Mouse (Mus musculus): ENCODE results near the gene Gipc2. TPM values are rescaled to one million over a fixed set of nuclear protein-coding genes. Genes with fewer than 3 reads are reported as not detected.
"Not testable (repeated sequence)": the region's sequence is repeated elsewhere in the genome, so short reads cannot be mapped to it uniquely, and the experiment has no call there.

Gene Gipc2
- polyA plus RNA-seq, 1 experiment from 2014 or later: 45.7 TPM

- WGBS: 71% methylated on average over 3 of the region's 3 CpGs
- Histone ChIP-seq H3K27me3 (ENCODE audit: insufficient read depth, low read length) (no peaks in the 10 kb centered on the region), H3K4me3 (ENCODE audit: low read length) (no peak overlapping the region), H3K27ac (ENCODE audit: low read length) (no peak overlapping the region), H3K4me2 (replicated peaks; ENCODE audit: low read depth, low read length) (no peak overlapping the region), H3K4me1 (ENCODE audit: insufficient read depth, low read length) (peaks cover 5% of the 10 kb centered on the region), H3K9me3 (ENCODE audit: low read length) (no peaks in the 10 kb centered on the region), H3K36me3 (ENCODE audit: insufficient read depth, low read length) (no peaks in the 10 kb centered on the region), H3K9ac (replicated peaks; ENCODE audit: low read length) (no peak overlapping the region)
- no peak for ATAC-seq (ENCODE audit: low FRiP score, low TSS enrichment)
Observed at GRCm38 (mm10) chr3:152203996-152204395, 38.0 kb upstream of the Gipc2 start.

DNA sequence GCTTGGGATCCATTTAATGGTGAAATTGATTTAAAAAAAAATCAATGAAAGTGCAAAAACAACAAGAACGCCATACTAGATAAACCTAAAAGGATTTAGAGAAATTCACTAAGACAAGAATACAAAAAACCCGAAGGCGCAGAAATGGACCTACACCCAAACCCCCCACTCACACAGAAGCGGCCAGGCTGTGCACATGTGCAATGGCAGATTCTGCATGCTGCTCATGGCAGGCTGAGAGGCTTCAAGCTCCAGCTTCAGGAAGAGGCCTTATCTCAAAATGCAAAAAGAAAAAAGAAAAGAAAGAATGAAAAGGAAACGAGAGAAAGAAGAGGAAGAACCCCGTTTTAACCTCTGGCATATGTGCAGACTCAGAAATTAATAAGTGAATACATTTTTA, 37.4 kb upstream of the Gipc2 start:
- peaks cover under 1% of the 10 kb centered on the region; the same call in 1 of the 2 replicates for H3K4me1 ChIP-seq (ENCODE audit: insufficient read depth, low read length)
- no peak for ATAC-seq (ENCODE audit: low FRiP score, low TSS enrichment)
- no peak overlapping the region for H3K27ac ChIP-seq (ENCODE audit: low read length)
- H3K4me2 ChIP-seq (replicated peaks; ENCODE audit: low read depth, low read length): no peak overlapping the region
- H3K9ac ChIP-seq (replicated peaks; ENCODE audit: low read length): no peak overlapping the region
- no peaks in the 10 kb centered on the region for H3K27me3 ChIP-seq (ENCODE audit: insufficient read depth, low read length)
- H3K36me3 ChIP-seq (ENCODE audit: insufficient read depth, low read length): no peaks in the 10 kb centered on the region
- no peak overlapping the region for H3K4me3 ChIP-seq (ENCODE audit: low read length)
- 87% methylated on average over 6 of the region's 6 CpGs for WGBS
- no peaks in the 10 kb centered on the region for H3K9me3 ChIP-seq (ENCODE audit: low read length)

DNA sequence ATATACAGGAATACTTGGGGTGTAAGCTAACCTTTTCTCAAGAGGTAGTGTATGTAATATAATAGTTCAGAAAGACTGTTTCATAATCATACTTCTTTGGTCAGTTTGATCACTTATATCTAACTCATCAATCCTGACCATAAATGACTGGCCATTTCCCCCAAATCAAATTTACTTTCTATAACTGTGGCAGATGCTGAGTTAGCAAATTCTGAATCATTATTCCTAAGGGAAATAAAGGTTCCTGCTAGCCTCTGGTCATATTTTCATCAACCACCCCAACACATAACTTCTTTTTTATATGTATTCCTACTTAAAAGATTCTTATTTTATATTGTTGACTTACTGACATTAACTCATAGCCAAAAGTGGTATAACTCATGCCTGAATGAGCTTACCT, 36.9 kb upstream of the Gipc2 start:
- Histone ChIP-seq H3K9ac (replicated peaks; ENCODE audit: low read length) (no peak overlapping the region), H3K4me3 (ENCODE audit: low read length) (no peak overlapping the region), H3K27me3 (ENCODE audit: insufficient read depth, low read length) (no peaks in the 10 kb centered on the region), H3K9me3 (ENCODE audit: low read length) (no peaks in the 10 kb centered on the region), H3K27ac (ENCODE audit: low read length) (no peak overlapping the region), H3K36me3 (ENCODE audit: insufficient read depth, low read length) (no peaks in the 10 kb centered on the region), H3K4me2 (replicated peaks; ENCODE audit: low read depth, low read length) (no peak overlapping the region), H3K4me1 (ENCODE audit: insufficient read depth, low read length) (no peaks in the 10 kb centered on the region)
- no peak for ATAC-seq (ENCODE audit: low FRiP score, low TSS enrichment)

- no peak for ATAC-seq (ENCODE audit: low FRiP score, low TSS enrichment)
- Histone ChIP-seq H3K4me2 (replicated peaks; ENCODE audit: low read depth, low read length) (no peak overlapping the region), H3K4me3 (ENCODE audit: low read length) (no peak overlapping the region), H3K36me3 (ENCODE audit: insufficient read depth, low read length) (no peaks in the 10 kb centered on the region), H3K27me3 (ENCODE audit: insufficient read depth, low read length) (no peaks in the 10 kb centered on the region), H3K9ac (replicated peaks; ENCODE audit: low read length) (no peak overlapping the region), H3K27ac (ENCODE audit: low read length) (no peak overlapping the region), H3K4me1 (ENCODE audit: insufficient read depth, low read length) (no peaks in the 10 kb centered on the region), H3K9me3 (ENCODE audit: low read length) (no peaks in the 10 kb centered on the region)
- 62% methylated on average over 2 of the region's 2 CpGs for WGBS
Observed at GRCm38 (mm10) chr3:152201651-152202050, 35.6 kb upstream of the Gipc2 start.

DNA sequence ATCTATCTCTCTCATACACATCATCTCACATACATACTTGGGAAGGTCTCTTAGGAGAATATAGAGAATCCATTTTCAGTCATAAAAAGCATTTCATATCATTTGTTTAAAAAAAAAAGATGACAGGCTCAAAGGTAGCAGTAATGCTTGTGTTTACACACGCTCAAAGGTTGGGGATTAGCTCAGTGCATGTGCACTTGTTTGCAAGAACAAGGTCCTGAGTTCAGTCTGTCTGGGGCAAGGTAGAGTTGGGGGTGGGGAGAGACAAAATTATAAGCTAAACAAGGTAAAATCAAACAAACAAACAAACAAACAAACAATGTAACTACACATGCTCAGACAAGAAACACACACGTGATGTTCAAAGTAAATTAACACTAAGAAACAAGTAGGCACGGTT, 35.2 kb upstream of the Gipc2 start:
- Histone ChIP-seq H3K4me2 (replicated peaks; ENCODE audit: low read depth, low read length) (no peak overlapping the region), H3K27ac (ENCODE audit: low read length) (no peak overlapping the region), H3K27me3 (ENCODE audit: insufficient read depth, low read length) (no peaks in the 10 kb centered on the region), H3K4me3 (ENCODE audit: low read length) (no peak overlapping the region), H3K36me3 (ENCODE audit: insufficient read depth, low read length) (no peaks in the 10 kb centered on the region), H3K9ac (replicated peaks; ENCODE audit: low read length) (no peak overlapping the region), H3K9me3 (ENCODE audit: low read length) (no peaks in the 10 kb centered on the region), H3K4me1 (ENCODE audit: insufficient read depth, low read length) (no peaks in the 10 kb centered on the region)
- 87% methylated on average over 3 of the region's 3 CpGs for WGBS
- no peak for ATAC-seq (ENCODE audit: low FRiP score, low TSS enrichment)

DNA sequence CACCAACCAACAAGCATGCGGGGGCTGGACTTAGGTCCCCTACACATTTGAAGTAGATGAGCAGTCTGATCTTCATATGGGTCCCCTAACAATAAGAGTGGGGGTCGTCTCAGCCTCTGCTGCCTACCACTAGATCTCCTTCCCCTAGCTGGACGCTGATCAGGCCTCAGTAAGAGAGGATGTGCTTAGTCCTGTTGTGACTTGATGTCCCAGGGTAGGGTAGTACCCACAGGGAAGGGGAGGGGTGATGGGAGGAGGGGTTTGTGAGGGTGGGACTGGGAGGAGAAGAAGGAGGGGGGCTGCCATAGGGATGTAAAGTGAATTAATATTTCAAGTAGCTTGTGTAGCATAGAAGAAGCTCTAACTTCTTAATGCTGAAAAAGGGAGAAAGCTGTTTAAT, 33.1 kb upstream of the Gipc2 start:
- no peaks in the 10 kb centered on the region for H3K4me1 ChIP-seq (ENCODE audit: insufficient read depth, low read length)
- no peaks in the 10 kb centered on the region for H3K27me3 ChIP-seq (ENCODE audit: insufficient read depth, low read length)
- H3K4me2 ChIP-seq (replicated peaks; ENCODE audit: low read depth, low read length): no peak overlapping the region
- 68% methylated on average over 3 of the region's 3 CpGs for WGBS
- no peaks in the 10 kb centered on the region for H3K9me3 ChIP-seq (ENCODE audit: low read length)
- H3K4me3 ChIP-seq (ENCODE audit: low read length): no peak overlapping the region
- H3K36me3 ChIP-seq (ENCODE audit: insufficient read depth, low read length): no peaks in the 10 kb centered on the region
- H3K9ac ChIP-seq (replicated peaks; ENCODE audit: low read length): no peak overlapping the region
- ATAC-seq (ENCODE audit: low FRiP score, low TSS enrichment): no peak
- no peak overlapping the region for H3K27ac ChIP-seq (ENCODE audit: low read length)

- not testable (repeated sequence) for H3K27me3 ChIP-seq (ENCODE audit: insufficient read depth, low read length); H3K9me3 ChIP-seq (ENCODE audit: low read length); H3K27ac ChIP-seq (ENCODE audit: low read length); H3K36me3 ChIP-seq (ENCODE audit: insufficient read depth, low read length); H3K4me2 ChIP-seq (replicated peaks; ENCODE audit: low read depth, low read length); H3K4me3 ChIP-seq (ENCODE audit: low read length); H3K9ac ChIP-seq (replicated peaks; ENCODE audit: low read length); H3K4me1 ChIP-seq (ENCODE audit: insufficient read depth, low read length); ATAC-seq (ENCODE audit: low FRiP score, low TSS enrichment)
- 36% methylated on average over 2 of the region's 2 CpGs for WGBS
Observed at GRCm38 (mm10) chr3:152197246-152197645, 31.2 kb upstream of the Gipc2 start.

GRCm38 (mm10) chr3:152193635-152194097, 27.6 kb upstream of the Gipc2 start:
- H3K4me1 ChIP-seq (ENCODE audit: insufficient read depth, low read length): peaks cover 16% of the 10 kb centered on the region
- H3K9me3 ChIP-seq (ENCODE audit: low read length): no peaks in the 10 kb centered on the region
- H3K27ac ChIP-seq (ENCODE audit: low read length): peak overlapping the region; percentile 93
- peak overlapping the region; percentile 71 for H3K9ac ChIP-seq (replicated peaks; ENCODE audit: low read length)
- H3K27me3 ChIP-seq (ENCODE audit: insufficient read depth, low read length): no peaks in the 10 kb centered on the region
- H3K4me2 ChIP-seq (replicated peaks; ENCODE audit: low read depth, low read length): peak overlapping the region; percentile 67
- peak; percentile 97 for ATAC-seq (ENCODE audit: low FRiP score, low TSS enrichment)
- WGBS: under 1% methylated on average over 17 of the region's 17 CpGs
- peak overlapping the region; percentile 67 for H3K4me3 ChIP-seq (ENCODE audit: low read length)
- H3K36me3 ChIP-seq (ENCODE audit: insufficient read depth, low read length): no peaks in the 10 kb centered on the region

GRCm38 (mm10) chr3:152193177-152193576, 27.1 kb upstream of the Gipc2 start:
- Histone ChIP-seq H3K4me1 (ENCODE audit: insufficient read depth, low read length) (peaks cover 16% of the 10 kb centered on the region), H3K27me3 (ENCODE audit: insufficient read depth, low read length) (no peaks in the 10 kb centered on the region), H3K9ac (replicated peaks; ENCODE audit: low read length) (peak overlapping the region; percentile 71), H3K4me3 (ENCODE audit: low read length) (peak overlapping the region; percentile 67), H3K9me3 (ENCODE audit: low read length) (no peaks in the 10 kb centered on the region), H3K36me3 (ENCODE audit: insufficient read depth, low read length) (no peaks in the 10 kb centered on the region), H3K4me2 (replicated peaks; ENCODE audit: low read depth, low read length) (peak overlapping the region; percentile 67), H3K27ac (ENCODE audit: low read length) (peak overlapping the region; percentile 93)
- no peak for ATAC-seq (ENCODE audit: low FRiP score, low TSS enrichment)
- WGBS: 2% methylated on average over 7 of the region's 7 CpGs

DNA sequence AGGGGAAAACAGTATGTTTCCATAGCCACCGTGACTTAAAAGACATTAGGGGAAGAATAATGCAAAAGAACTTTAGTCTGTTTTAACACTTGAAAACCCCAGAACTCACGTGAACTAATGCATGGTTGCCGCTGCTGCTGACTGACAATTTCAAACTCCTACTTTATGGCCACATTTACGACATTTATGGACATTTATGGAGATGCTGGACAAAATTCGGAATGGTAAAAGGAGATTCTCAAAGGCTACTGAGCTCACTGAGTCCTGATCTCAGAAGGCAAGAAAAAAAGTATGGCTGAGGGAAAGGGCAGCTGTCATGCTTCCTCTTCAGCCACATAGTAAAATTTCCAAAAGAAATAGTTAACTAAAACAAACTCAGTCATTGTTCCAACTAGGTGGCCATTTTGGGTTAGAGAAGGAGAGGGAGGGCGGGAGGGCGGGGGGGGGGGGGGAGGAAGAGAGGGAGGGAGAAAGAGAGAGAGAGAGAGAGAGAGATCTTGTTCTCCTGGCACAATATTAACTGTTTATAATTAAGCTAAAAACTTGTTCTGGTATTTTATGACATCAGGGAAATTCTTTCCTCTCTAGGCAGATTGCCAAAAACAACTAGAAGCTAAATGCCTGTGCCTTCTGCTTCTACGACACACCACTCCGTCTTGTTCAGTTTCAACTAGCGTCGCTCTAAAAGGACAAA, 26.4 kb upstream of the Gipc2 start:
- Histone ChIP-seq H3K27me3 (ENCODE audit: insufficient read depth, low read length) (no peaks in the 10 kb centered on the region), H3K4me1 (ENCODE audit: insufficient read depth, low read length) (peaks cover 16% of the 10 kb centered on the region), H3K4me3 (ENCODE audit: low read length) (peak overlapping the region; percentile 59), H3K4me2 (replicated peaks; ENCODE audit: low read depth, low read length) (peak overlapping the region; percentile 67), H3K9me3 (ENCODE audit: low read length) (no peaks in the 10 kb centered on the region), H3K36me3 (ENCODE audit: insufficient read depth, low read length) (no peaks in the 10 kb centered on the region), H3K27ac (ENCODE audit: low read length) (peak overlapping the region; percentile 86), H3K9ac (replicated peaks; ENCODE audit: low read length) (peak overlapping the region; percentile 67)
- peak; percentile 21; the same call in 1 of the 2 replicates for ATAC-seq (ENCODE audit: low FRiP score, low TSS enrichment)
- 11% methylated on average over 9 of the region's 11 CpGs for WGBS

Data from kidney, embryonic 16.5 days (tissue).